Mouse (Mus musculus): ENCODE results near the gene Usp18. TPM values are rescaled to one million over a fixed set of nuclear protein-coding genes. Genes with fewer than 3 reads are reported as not detected.

Gene Usp18
- polyA plus RNA-seq, 1 experiment: 9.9 TPM

- H3K4me1 ChIP-seq (ENCODE audit: control insufficient read depth, insufficient read depth, insufficient read length): peaks cover 8% of the 10 kb centered on the region; the same call in 1 of the 2 replicates
- no peak for DNase-seq (ENCODE audit: low read depth in 1 of 2, low spot score in 2 of 2)
- no peak overlapping the region for H3K27ac ChIP-seq (ENCODE audit: insufficient read depth, low read length)
- H3K27me3 ChIP-seq (ENCODE audit: control insufficient read depth, insufficient read depth, low read length): no peaks in the 10 kb centered on the region
- WGBS: 27% methylated on average over 5 of the region's 5 CpGs
- no peak overlapping the region for H3K4me3 ChIP-seq (ENCODE audit: extremely low read depth, insufficient read depth, insufficient read length)
- H3K36me3 ChIP-seq (ENCODE audit: control insufficient read depth, insufficient read depth, low read length): peaks cover 4% of the 10 kb centered on the region
- TF ChIP-seq POLR2A (IDR thresholded peaks at IDR 0.05; ENCODE audit: low read depth, low read length) (no peak), CTCF (IDR thresholded peaks at IDR 0.05; ENCODE audit: extremely low read depth, insufficient read depth, insufficient read length, insufficient replicate concordance) (no peak)
These were observed 5.5 kb downstream of the Usp18 start for GRCm38 (mm10) chr6:121251256-121251655.

DNA sequence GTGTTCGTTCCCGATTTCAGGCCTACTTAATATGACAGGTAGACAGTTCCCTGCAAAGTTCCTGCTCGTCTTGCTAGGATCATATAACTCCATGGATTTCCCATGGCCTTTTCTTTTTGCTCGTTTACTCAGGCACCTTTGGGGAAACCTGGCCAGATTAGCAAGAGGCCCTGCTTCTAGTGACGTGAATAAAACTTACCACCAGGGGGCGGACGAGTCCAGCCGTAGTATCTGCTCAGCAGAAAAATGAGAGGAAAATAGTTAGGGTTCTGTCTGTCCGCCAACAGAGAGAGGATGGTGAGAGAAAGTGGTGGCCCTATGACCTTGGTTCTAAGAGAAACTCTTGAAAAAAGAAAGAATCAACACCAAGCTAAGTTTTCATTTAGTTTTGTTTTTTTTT is 14.8 kb downstream of the Usp18 start:
- no peaks in the 10 kb centered on the region for H3K27me3 ChIP-seq (ENCODE audit: control insufficient read depth, insufficient read depth, low read length)
- peaks cover 12% of the 10 kb centered on the region for H3K36me3 ChIP-seq (ENCODE audit: control insufficient read depth, insufficient read depth, low read length)
- no peak overlapping the region for H3K4me3 ChIP-seq (ENCODE audit: extremely low read depth, insufficient read depth, insufficient read length)
- TF ChIP-seq POLR2A (IDR thresholded peaks at IDR 0.05; ENCODE audit: low read depth, low read length) (no peak), CTCF (IDR thresholded peaks at IDR 0.05; ENCODE audit: extremely low read depth, insufficient read depth, insufficient read length, insufficient replicate concordance) (peak; percentile 74; the same call in 1 of the 2 replicates)
- 38% methylated on average over 9 of the region's 9 CpGs for WGBS
- no peak overlapping the region for H3K27ac ChIP-seq (ENCODE audit: insufficient read depth, low read length)
- peaks cover 5% of the 10 kb centered on the region; the same call in 1 of the 2 replicates for H3K4me1 ChIP-seq (ENCODE audit: control insufficient read depth, insufficient read depth, insufficient read length)
- DNase-seq (ENCODE audit: low read depth in 1 of 2, low spot score in 2 of 2): peak; percentile 38 to 77

GRCm38 (mm10) chr6:121261233-121261632 is 15.5 kb downstream of the Usp18 start:
- H3K27ac ChIP-seq (ENCODE audit: insufficient read depth, low read length): no peak overlapping the region
- H3K27me3 ChIP-seq (ENCODE audit: control insufficient read depth, insufficient read depth, low read length): no peaks in the 10 kb centered on the region
- no peak overlapping the region for H3K4me3 ChIP-seq (ENCODE audit: extremely low read depth, insufficient read depth, insufficient read length)
- DNase-seq (ENCODE audit: low read depth in 1 of 2, low spot score in 2 of 2): no peak
- TF ChIP-seq POLR2A (IDR thresholded peaks at IDR 0.05; ENCODE audit: low read depth, low read length) (no peak), CTCF (IDR thresholded peaks at IDR 0.05; ENCODE audit: extremely low read depth, insufficient read depth, insufficient read length, insufficient replicate concordance) (no peak)
- H3K36me3 ChIP-seq (ENCODE audit: control insufficient read depth, insufficient read depth, low read length): peaks cover 14% of the 10 kb centered on the region
- WGBS: 49% methylated on average over 8 of the region's 8 CpGs
- peaks cover 5% of the 10 kb centered on the region; the same call in 1 of the 2 replicates for H3K4me1 ChIP-seq (ENCODE audit: control insufficient read depth, insufficient read depth, insufficient read length)

GRCm38 (mm10) chr6:121262004-121262403 is 16.3 kb downstream of the Usp18 start:
- TF ChIP-seq CTCF (IDR thresholded peaks at IDR 0.05; ENCODE audit: extremely low read depth, insufficient read depth, insufficient read length, insufficient replicate concordance): no peak
- no peak for TF ChIP-seq POLR2A (IDR thresholded peaks at IDR 0.05; ENCODE audit: low read depth, low read length)
- Histone ChIP-seq H3K36me3 (ENCODE audit: control insufficient read depth, insufficient read depth, low read length) (peaks cover 19% of the 10 kb centered on the region), H3K4me3 (ENCODE audit: extremely low read depth, insufficient read depth, insufficient read length) (no peak overlapping the region), H3K4me1 (ENCODE audit: control insufficient read depth, insufficient read depth, insufficient read length) (peaks cover 5% of the 10 kb centered on the region; the same call in 1 of the 2 replicates), H3K27me3 (ENCODE audit: control insufficient read depth, insufficient read depth, low read length) (no peaks in the 10 kb centered on the region), H3K27ac (ENCODE audit: insufficient read depth, low read length) (no peak overlapping the region)
- 94% methylated on average over 10 of the region's 10 CpGs for WGBS
- DNase-seq (ENCODE audit: low read depth in 1 of 2, low spot score in 2 of 2): no peak

GRCm38 (mm10) chr6:121262496-121262895 is 16.8 kb downstream of the Usp18 start:
- Histone ChIP-seq H3K4me3 (ENCODE audit: extremely low read depth, insufficient read depth, insufficient read length) (no peak overlapping the region), H3K27me3 (ENCODE audit: control insufficient read depth, insufficient read depth, low read length) (no peaks in the 10 kb centered on the region), H3K36me3 (ENCODE audit: control insufficient read depth, insufficient read depth, low read length) (peaks cover 19% of the 10 kb centered on the region), H3K27ac (ENCODE audit: insufficient read depth, low read length) (no peak overlapping the region), H3K4me1 (ENCODE audit: control insufficient read depth, insufficient read depth, insufficient read length) (peaks cover 5% of the 10 kb centered on the region; the same call in 1 of the 2 replicates)
- 93% methylated on average over 11 of the region's 11 CpGs for WGBS
- no peak for DNase-seq (ENCODE audit: low read depth in 1 of 2, low spot score in 2 of 2)
- TF ChIP-seq CTCF (IDR thresholded peaks at IDR 0.05; ENCODE audit: extremely low read depth, insufficient read depth, insufficient read length, insufficient replicate concordance): no peak

- Histone ChIP-seq H3K27me3 (ENCODE audit: control insufficient read depth, insufficient read depth, low read length) (no peaks in the 10 kb centered on the region), H3K36me3 (ENCODE audit: control insufficient read depth, insufficient read depth, low read length) (peaks cover 8% of the 10 kb centered on the region), H3K27ac (ENCODE audit: insufficient read depth, low read length) (no peak overlapping the region), H3K4me3 (ENCODE audit: extremely low read depth, insufficient read depth, insufficient read length) (no peak overlapping the region), H3K4me1 (ENCODE audit: control insufficient read depth, insufficient read depth, insufficient read length) (no peaks in the 10 kb centered on the region; the same call in 1 of the 2 replicates)
- WGBS: 88% methylated on average over 6 of the region's 6 CpGs
- no peak for DNase-seq (ENCODE audit: low read depth in 1 of 2, low spot score in 2 of 2)
- TF ChIP-seq CTCF (IDR thresholded peaks at IDR 0.05; ENCODE audit: extremely low read depth, insufficient read depth, insufficient read length, insufficient replicate concordance) (no peak), POLR2A (IDR thresholded peaks at IDR 0.05; ENCODE audit: low read depth, low read length) (no peak)
These were observed 24.4 kb downstream of the Usp18 start for GRCm38 (mm10) chr6:121270156-121270555.

GRCm38 (mm10) chr6:121271707-121272074 is 26.0 kb downstream of the Usp18 start:
- Histone ChIP-seq H3K36me3 (ENCODE audit: control insufficient read depth, insufficient read depth, low read length) (peaks cover 4% of the 10 kb centered on the region), H3K27ac (ENCODE audit: insufficient read depth, low read length) (no peak overlapping the region; the same call in 1 of the 2 replicates), H3K27me3 (ENCODE audit: control insufficient read depth, insufficient read depth, low read length) (no peaks in the 10 kb centered on the region), H3K4me1 (ENCODE audit: control insufficient read depth, insufficient read depth, insufficient read length) (no peaks in the 10 kb centered on the region; the same call in 1 of the 2 replicates), H3K4me3 (ENCODE audit: extremely low read depth, insufficient read depth, insufficient read length) (peak overlapping the region; percentile 87; the same call in 1 of the 2 replicates)
- no peak for TF ChIP-seq POLR2A (IDR thresholded peaks at IDR 0.05; ENCODE audit: low read depth, low read length)
- DNase-seq (ENCODE audit: low read depth in 1 of 2, low spot score in 2 of 2): no peak
- WGBS: 34% methylated on average over 4 of the region's 4 CpGs
